Mouse (Mus musculus) liver, embryonic 14.5 days (tissue): Measurements from ENCODE around the gene Pard6b. TPM values are rescaled to one million over a fixed set of nuclear protein-coding genes. Genes with fewer than 3 reads are reported as not detected.
"Not testable (repeated sequence)": the region's sequence is repeated elsewhere in the genome, so short reads cannot be mapped to it uniquely, and the experiment has no call there.

Experiments
- ATAC-seq: fragments of 200-750 bp; cut with Nextera tagmentation; 2 replicates; pipeline ENCODE4 v1.8.0; 2017; ENCODE audit warnings: moderate number of reproducible peaks, mild to moderate bottlenecking, moderate library complexity; ENCODE audit not compliant: insufficient read depth
- DNase-seq, 3 experiments: peaks; one replicate each; pipeline ENCODE4 v3.0.0-alpha.2; 2012 to 2013; ENCODE audit warnings: low read depth in 3 of 3, low spot score in 3 of 3
- H3K27ac ChIP-seq: fragments of 300-500 bp; sonication (generic); 2 replicates; pipeline ENCODE4 v1.5.1; 2014; ENCODE audit warnings: moderate library complexity, mild to moderate bottlenecking, control low read depth, inconsistent platforms
- H3K27me3 ChIP-seq: fragments of 300-500 bp; sonication (generic); 2 replicates; pipeline ENCODE4 v1.6.1; 2014; ENCODE audit warnings: mild to moderate bottlenecking, low read length, moderate library complexity; ENCODE audit not compliant: control insufficient read depth, insufficient read depth
- H3K36me3 ChIP-seq: fragments of 300-500 bp; sonication (generic); replicated peaks from 2 replicates; pipeline ENCODE4 v1.6.1; 2014; ENCODE audit warnings: low read depth; ENCODE audit not compliant: control insufficient read depth, insufficient read depth
- H3K4me1 ChIP-seq, 2 experiments: fragments of 200-500 bp in 1 of 2; fragments of 300-500 bp in 1 of 2; sonication (generic) in 1 of 2; replicated peaks; 2 replicates each; pipeline ENCODE4 v1.6.1; 2012 to 2014; ENCODE audit warnings: antibody characterized with exemption in 1 of 2, inconsistent platforms in 1 of 2, low read length in 1 of 2; ENCODE audit not compliant: control insufficient read depth in 2 of 2, insufficient read depth in 2 of 2
- H3K4me2 ChIP-seq: fragments of 300-500 bp; sonication (generic); 2 replicates; pipeline ENCODE4 v1.6.1; 2014; ENCODE audit warnings: low read depth, mild to moderate bottlenecking, control low read depth, moderate library complexity
- H3K4me3 ChIP-seq, 2 experiments: fragments of 200-500 bp in 1 of 2; fragments of 300-500 bp in 1 of 2; sonication (generic) in 1 of 2; 2 replicates each; pipeline ENCODE4 v1.5.1; 2012 to 2014; ENCODE audit warnings: low read depth in 2 of 2, low read length in 2 of 2, mild to moderate bottlenecking in 2 of 2, control low read depth in 1 of 2, inconsistent platforms in 1 of 2, moderate library complexity in 1 of 2; ENCODE audit not compliant: insufficient read depth in 1 of 2
- H3K9ac ChIP-seq: fragments of 300-500 bp; sonication (generic); replicated peaks from 2 replicates; pipeline ENCODE4 v1.6.1; 2014; ENCODE audit warnings: mild to moderate bottlenecking, control low read depth, moderate library complexity
- H3K9me3 ChIP-seq: fragments of 300-500 bp; sonication (generic); 2 replicates; pipeline ENCODE4 v1.6.1; 2016; ENCODE audit warnings: low read length, mixed read lengths; ENCODE audit not compliant: control insufficient read depth
- CTCF ChIP-seq: IDR thresholded peaks from 2 replicates; pipeline ENCODE4 v1.5.1; 2016; ENCODE audit warnings: antibody characterized with exemption, low read depth, control low read depth
- EP300 ChIP-seq: IDR thresholded peaks from 2 replicates; pipeline ENCODE4 v1.6.1; 2016; ENCODE audit warnings: antibody characterized with exemption, low read depth
- WGBS: fragments of 180-500 bp; shearing (Covaris S2); extraction: QIAGEN DNeasy Blood & Tissue Kit; methylation state at CpG from one replicate; pipeline ENCODE4 v1.1.7; 2014; ENCODE audit not compliant: insufficient replicate concordance; 5-methylcytosine and 5-hydroxymethylcytosine counted together
- polyA plus RNA-seq, 2 experiments: library from polyadenylated mRNA; depleted of rRNA in 1 of 2; stranded (reverse) in 1 of 2; unstranded in 1 of 2; fragments of >200 nt; fragmentation: Nextera tagmentation in 1 of 2; extraction: Ambion mirVana in 1 of 2; gene quantifications; 2 replicates each; pipeline versions ENCODE4 v1.2.1 to v1.2.3; 2012 to 2014

Pard6b gene
- polyA plus RNA-seq, 2 experiments: 1.8 to 2.2 TPM

DNA sequence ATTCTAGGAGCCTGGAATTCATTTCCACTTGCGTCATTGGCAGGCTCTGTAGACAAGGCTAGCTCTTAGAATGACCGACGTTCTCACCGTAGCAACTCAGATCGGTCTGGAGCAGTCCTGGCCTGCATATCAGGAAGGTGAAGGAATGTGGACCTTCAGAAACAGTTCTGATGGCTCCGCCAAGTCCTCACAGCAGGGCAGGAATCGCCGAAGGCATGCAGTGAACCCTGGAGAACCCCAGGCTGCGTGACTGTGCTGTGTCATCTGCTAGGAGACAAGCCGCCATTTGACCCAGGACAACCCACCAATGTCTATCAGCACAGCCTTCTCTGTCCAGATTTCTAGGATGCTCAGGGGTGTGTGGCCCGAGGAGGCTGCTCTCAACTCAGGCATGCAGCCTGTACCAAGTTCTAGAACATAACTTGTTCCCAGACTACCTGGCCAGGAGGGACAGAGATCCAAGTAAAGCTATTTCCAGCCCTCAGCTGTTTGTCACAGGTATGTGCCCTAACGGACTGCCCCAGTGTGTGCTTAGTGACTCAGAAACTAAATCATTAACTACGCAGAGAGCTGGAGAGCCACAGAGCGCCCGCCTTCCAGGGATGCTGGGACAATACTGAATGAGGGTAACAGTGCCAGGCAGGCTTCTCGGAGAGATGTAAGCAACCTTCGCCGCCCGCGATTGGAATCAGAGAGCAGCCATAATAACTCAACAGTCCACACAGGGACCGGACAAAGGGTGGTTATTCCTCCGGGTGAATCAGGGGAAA lies 23.8 kb downstream of the Pard6b start:
- no peak for DNase-seq
- WGBS: 68% methylated on average over 22 of the region's 22 CpGs
- no peaks in the 10 kb centered on the region for H3K27me3 ChIP-seq
- 0 out of 2 replicates have a peak overlapping the region, but pooled peaks have one; percentile 16 for H3K4me2 ChIP-seq
- H3K36me3 ChIP-seq: no peaks in the 10 kb centered on the region
- H3K4me3 ChIP-seq: no peak overlapping the region
- TF ChIP-seq CTCF (no peak), EP300 (no peak)
- peak; percentile 71 for ATAC-seq
- H3K4me1 ChIP-seq: peaks cover 0 to 2% of the 10 kb centered on the region in 2 experiments; a peak in 1 of 4 replicates
- H3K9me3 ChIP-seq: no peaks in the 10 kb centered on the region
- peak overlapping the region; percentile 22; the same call in 1 of the 2 replicates for H3K27ac ChIP-seq
- H3K9ac ChIP-seq: no peak overlapping the region

DNA sequence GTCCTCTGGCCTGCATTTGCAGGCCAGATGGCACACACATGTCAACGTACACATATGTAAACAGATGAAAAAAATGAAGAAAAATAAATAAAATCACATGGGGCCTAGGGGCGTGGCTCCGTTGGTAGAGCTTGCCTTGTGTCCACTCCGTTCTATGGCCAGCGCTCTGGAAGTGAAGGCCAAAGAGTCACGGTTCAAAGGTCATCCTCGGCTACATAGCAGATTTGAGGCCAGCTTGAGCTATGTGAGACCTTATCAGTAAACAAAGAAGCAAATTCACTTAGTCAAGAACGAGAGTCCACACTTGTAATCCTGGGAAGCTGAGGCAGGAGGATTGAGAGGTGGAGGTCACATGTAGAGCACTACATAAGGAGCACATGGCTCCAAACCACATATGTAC lies 24.5 kb downstream of the Pard6b start:
- WGBS: 64% methylated on average over 8 of the region's 8 CpGs
- DNase-seq (peak in 1 of 3 experiments; percentile 42), ATAC-seq (peak; percentile 51; the same call in 1 of the 2 replicates)
- H3K36me3 ChIP-seq: no peaks in the 10 kb centered on the region
- no peak overlapping the region for H3K9ac ChIP-seq
- H3K9me3 ChIP-seq: no peaks in the 10 kb centered on the region
- H3K4me2 ChIP-seq: no peak overlapping the region
- H3K27me3 ChIP-seq: no peaks in the 10 kb centered on the region
- H3K4me1 ChIP-seq: peaks cover 0 to 2% of the 10 kb centered on the region in 2 experiments; a peak in 1 of 4 replicates
- no peak overlapping the region for H3K4me3 ChIP-seq
- no peak for TF ChIP-seq EP300
- no peak for TF ChIP-seq CTCF
- peak overlapping the region; percentile 22; the same call in 1 of the 2 replicates for H3K27ac ChIP-seq

DNA sequence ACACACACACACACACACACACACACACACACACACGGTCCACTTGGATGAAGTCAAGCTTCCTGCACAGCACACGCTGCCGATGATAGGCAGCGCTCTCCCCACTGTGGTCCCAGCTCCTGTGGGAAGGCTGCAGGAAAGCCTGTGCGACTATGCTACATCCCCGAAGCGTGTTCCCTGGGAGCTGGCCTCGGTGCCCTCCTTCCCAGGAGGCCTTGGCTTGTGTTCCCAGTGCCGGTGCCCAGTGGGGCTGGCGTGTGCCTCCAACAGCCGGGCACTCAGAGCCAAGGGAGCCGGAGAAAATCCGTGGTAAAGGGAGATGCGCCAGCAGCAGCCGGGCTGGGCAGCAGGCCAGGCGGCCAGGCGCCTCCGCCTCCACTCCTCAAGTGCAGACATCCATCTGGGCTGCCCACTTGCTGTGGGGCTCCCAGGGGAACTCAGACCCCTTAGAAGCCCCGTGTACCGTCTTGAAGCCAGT lies 25.9 kb downstream of the Pard6b start:
- DNase-seq: no peak
- ATAC-seq: no peak
- H3K9ac ChIP-seq: no peak overlapping the region
- 72% methylated on average over 20 of the region's 20 CpGs for WGBS
- TF ChIP-seq CTCF (no peak), EP300 (no peak)
- no peak overlapping the region for H3K4me2 ChIP-seq
- no peaks in the 10 kb centered on the region for H3K36me3 ChIP-seq
- no peak overlapping the region for H3K4me3 ChIP-seq
- peaks cover 0 to 2% of the 10 kb centered on the region in 2 experiments; a peak in 1 of 4 replicates for H3K4me1 ChIP-seq
- no peak overlapping the region for H3K27ac ChIP-seq
- H3K9me3 ChIP-seq: no peaks in the 10 kb centered on the region
- H3K27me3 ChIP-seq: no peaks in the 10 kb centered on the region

DNA sequence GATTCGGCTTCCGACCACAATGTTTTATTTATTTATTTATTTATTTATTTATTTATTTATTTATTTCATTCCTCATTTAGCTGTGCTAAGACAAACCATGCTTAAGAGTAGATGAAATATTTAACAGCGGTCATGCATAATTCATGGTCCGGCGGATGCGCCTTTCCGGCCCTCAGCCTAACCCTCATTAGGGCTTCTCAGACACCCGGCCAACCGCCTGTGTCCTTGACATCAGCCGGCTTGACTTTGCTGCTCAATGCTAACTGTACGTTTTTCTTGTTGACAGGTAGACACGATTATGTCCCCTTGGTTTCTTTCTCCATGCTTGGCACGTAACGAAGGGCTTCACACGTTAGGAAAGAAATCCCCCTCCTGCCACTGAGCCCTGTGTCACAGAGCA lies 26.6 kb downstream of the Pard6b start:
- Histone ChIP-seq H3K27me3 (no peaks in the 10 kb centered on the region), H3K9ac (no peak overlapping the region), H3K4me1 (peaks cover 0 to 2% of the 10 kb centered on the region in 2 experiments; a peak in 1 of 4 replicates), H3K27ac (no peak overlapping the region), H3K4me2 (no peak overlapping the region), H3K9me3 (no peaks in the 10 kb centered on the region), H3K4me3 (no peak overlapping the region), H3K36me3 (no peaks in the 10 kb centered on the region)
- 77% methylated on average over 15 of the region's 15 CpGs for WGBS
- DNase-seq (no peak), ATAC-seq (no peak)
- TF ChIP-seq EP300: no peak
- TF ChIP-seq CTCF: no peak

DNA sequence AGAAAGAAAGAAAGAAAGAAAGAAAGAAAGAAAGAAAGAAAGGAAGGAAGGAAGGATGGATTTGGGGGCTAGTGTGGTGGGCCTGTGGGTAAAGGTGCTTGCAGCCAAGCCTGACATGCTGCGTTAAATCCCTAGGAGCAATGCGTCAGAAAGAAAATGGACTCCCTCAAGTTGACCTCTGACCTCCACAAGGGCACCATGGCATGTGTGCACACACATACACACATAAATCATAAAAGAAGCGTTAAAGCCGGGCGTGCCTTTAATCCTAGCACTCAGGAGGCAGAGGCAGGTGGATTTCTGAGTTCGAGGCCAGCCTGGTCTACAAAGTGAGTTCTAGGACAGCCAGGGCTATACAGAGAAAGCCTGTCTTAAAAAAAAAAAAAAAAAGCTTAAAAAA lies 27.1 kb downstream of the Pard6b start:
- ATAC-seq, H3K4me2 ChIP-seq: not testable (repeated sequence)
- 74% methylated on average over 6 of the region's 6 CpGs for WGBS

More for the DNA sequence above, 27.1 kb downstream of the Pard6b start:
- H3K9me3 ChIP-seq, H3K27me3 ChIP-seq, DNase-seq, H3K4me1 ChIP-seq, H3K36me3 ChIP-seq, H3K4me3 ChIP-seq, H3K27ac ChIP-seq, H3K9ac ChIP-seq: not testable (repeated sequence)
